Mouse (Mus musculus): Measurements from ENCODE around the gene March5.
A peak's percentile ranks its signal among the peaks of the same experiment; 100 is the strongest.
"Not testable (repeated sequence)": the region's sequence is repeated elsewhere in the genome, so short reads cannot be mapped to it uniquely, and the experiment has no call there.

The March5 gene

GRCm38 (mm10) chr19:37208986-37209385 is 1.6 kb downstream of the March5 start:
- DNase-seq (ENCODE audit: low read depth, low spot score): no peak

GRCm38 (mm10) chr19:37209467-37210128 is 2.3 kb downstream of the March5 start:
- no peak for DNase-seq (ENCODE audit: low read depth, low spot score)

- DNase-seq (ENCODE audit: low read depth, low spot score): no peak
Observed at GRCm38 (mm10) chr19:37210457-37210856, 3.1 kb downstream of the March5 start.

GRCm38 (mm10) chr19:37211416-37211815 is 4.1 kb downstream of the March5 start:
- no peak for DNase-seq (ENCODE audit: low read depth, low spot score)

- no peak for DNase-seq (ENCODE audit: low read depth, low spot score)
Observed at GRCm38 (mm10) chr19:37214711-37215110, 7.4 kb downstream of the March5 start.

GRCm38 (mm10) chr19:37225197-37225862 is 18.0 kb downstream of the March5 start:
- no peak for DNase-seq (ENCODE audit: low read depth, low spot score)

GRCm38 (mm10) chr19:37232598-37232997 is 25.3 kb downstream of the March5 start:
- DNase-seq (ENCODE audit: low read depth, low spot score): not testable (repeated sequence)

GRCm38 (mm10) chr19:37233561-37234539 is 26.5 kb downstream of the March5 start:
- DNase-seq (ENCODE audit: low read depth, low spot score): no peak

- DNase-seq (ENCODE audit: low read depth, low spot score): no peak
Observed at GRCm38 (mm10) chr19:37235818-37236217, 28.5 kb downstream of the March5 start.

GRCm38 (mm10) chr19:37237306-37237705 is 30.0 kb downstream of the March5 start:
- no peak for DNase-seq (ENCODE audit: low read depth, low spot score)

GRCm38 (mm10) chr19:37237712-37238437 is 30.5 kb downstream of the March5 start:
- no peak for DNase-seq (ENCODE audit: low read depth, low spot score)

- no peak for DNase-seq (ENCODE audit: low read depth, low spot score)
Observed at GRCm38 (mm10) chr19:37238651-37239050, 31.3 kb downstream of the March5 start.

GRCm38 (mm10) chr19:37239096-37239495 is 31.8 kb downstream of the March5 start:
- peak; percentile 59 for DNase-seq (ENCODE audit: low read depth, low spot score)

- no peak for DNase-seq (ENCODE audit: low read depth, low spot score)
Observed at GRCm38 (mm10) chr19:37241201-37241600, 33.9 kb downstream of the March5 start.

GRCm38 (mm10) chr19:37242707-37243106 is 35.4 kb downstream of the March5 start:
- no peak for DNase-seq (ENCODE audit: low read depth, low spot score)

GRCm38 (mm10) chr19:37246859-37247258 is 39.5 kb downstream of the March5 start:
- DNase-seq (ENCODE audit: low read depth, low spot score): no peak

- no peak for DNase-seq (ENCODE audit: low read depth, low spot score)
Observed at GRCm38 (mm10) chr19:37248199-37248598, 40.9 kb downstream of the March5 start.

- no peak for DNase-seq (ENCODE audit: low read depth, low spot score)
Observed at GRCm38 (mm10) chr19:37252104-37252503, 44.8 kb downstream of the March5 start.

- DNase-seq (ENCODE audit: low read depth, low spot score): no peak
Observed at GRCm38 (mm10) chr19:37255321-37255720, 48.0 kb downstream of the March5 start.

GRCm38 (mm10) chr19:37262389-37262788 is 55.0 kb downstream of the March5 start:
- no peak for DNase-seq (ENCODE audit: low read depth, low spot score)

GRCm38 (mm10) chr19:37263566-37263942 is 56.2 kb downstream of the March5 start:
- DNase-seq (ENCODE audit: low read depth, low spot score): no peak

All from embryo, embryonic 11.5 days (tissue).